Mouse (Mus musculus) liver, embryonic 14.5 days (tissue): Measurements from ENCODE around the gene Selp.

Source experiments
- CTCF ChIP-seq: IDR thresholded peaks from 2 replicates; pipeline ENCODE4 v1.5.1; 2016; ENCODE audit warnings: antibody characterized with exemption, low read depth, control low read depth
- EP300 ChIP-seq: IDR thresholded peaks from 2 replicates; pipeline ENCODE4 v1.6.1; 2016; ENCODE audit warnings: antibody characterized with exemption, low read depth

GRCm38 (mm10) chr1:164115647-164116046, 583 bp downstream of the Selp start:
- no peak for TF ChIP-seq CTCF
- no peak for TF ChIP-seq EP300
